Mouse (Mus musculus): ENCODE measurements around the gene Ttll11. TPM values are rescaled to one million over a fixed set of nuclear protein-coding genes. Genes with fewer than 3 reads are reported as not detected.

Ttll11 gene
- polyA plus RNA-seq, 1 experiment: 47.6 TPM

- Histone ChIP-seq H3K27ac (ENCODE audit: control insufficient read depth, insufficient read depth, low read depth, low read length) (no peak overlapping the region), H3K27me3 (ENCODE audit: control insufficient read depth, insufficient read depth, low read length) (no peaks in the 10 kb centered on the region), H3K4me3 (ENCODE audit: control insufficient read depth, low read depth, low read length) (no peak overlapping the region), H3K36me3 (ENCODE audit: control insufficient read depth, insufficient read depth, low read length) (no peaks in the 10 kb centered on the region), H3K4me1 (ENCODE audit: control insufficient read depth, insufficient read depth, low read length) (peaks cover 3% of the 10 kb centered on the region; the same call in 1 of the 2 replicates)
- TF ChIP-seq CTCF (IDR thresholded peaks at IDR 0.05; ENCODE audit: control insufficient read depth, insufficient read depth, insufficient replicate concordance, low read depth, low read length) (no peak), POLR2A (IDR thresholded peaks at IDR 0.05; ENCODE audit: control insufficient read depth, low read depth, low read length) (no peak)
These were observed 13.7 kb downstream of the Ttll11 start for GRCm38 (mm10) chr2:35965883-35966513.

GRCm38 (mm10) chr2:35963280-35963679 lies 16.4 kb downstream of the Ttll11 start:
- Histone ChIP-seq H3K36me3 (ENCODE audit: control insufficient read depth, insufficient read depth, low read length) (no peaks in the 10 kb centered on the region), H3K4me1 (ENCODE audit: control insufficient read depth, insufficient read depth, low read length) (no peaks in the 10 kb centered on the region), H3K27ac (ENCODE audit: control insufficient read depth, insufficient read depth, low read depth, low read length) (no peak overlapping the region), H3K4me3 (ENCODE audit: control insufficient read depth, low read depth, low read length) (no peak overlapping the region), H3K27me3 (ENCODE audit: control insufficient read depth, insufficient read depth, low read length) (no peaks in the 10 kb centered on the region)
- TF ChIP-seq CTCF (IDR thresholded peaks at IDR 0.05; ENCODE audit: control insufficient read depth, insufficient read depth, insufficient replicate concordance, low read depth, low read length) (no peak), POLR2A (IDR thresholded peaks at IDR 0.05; ENCODE audit: control insufficient read depth, low read depth, low read length) (no peak)

- Histone ChIP-seq H3K27ac (ENCODE audit: control insufficient read depth, insufficient read depth, low read depth, low read length) (no peak overlapping the region), H3K4me3 (ENCODE audit: control insufficient read depth, low read depth, low read length) (no peak overlapping the region), H3K4me1 (ENCODE audit: control insufficient read depth, insufficient read depth, low read length) (no peaks in the 10 kb centered on the region), H3K27me3 (ENCODE audit: control insufficient read depth, insufficient read depth, low read length) (no peaks in the 10 kb centered on the region), H3K36me3 (ENCODE audit: control insufficient read depth, insufficient read depth, low read length) (no peaks in the 10 kb centered on the region)
- TF ChIP-seq POLR2A (IDR thresholded peaks at IDR 0.05; ENCODE audit: control insufficient read depth, low read depth, low read length) (no peak), CTCF (IDR thresholded peaks at IDR 0.05; ENCODE audit: control insufficient read depth, insufficient read depth, insufficient replicate concordance, low read depth, low read length) (no peak)
These were observed 18.1 kb downstream of the Ttll11 start for GRCm38 (mm10) chr2:35961593-35962127.

- Histone ChIP-seq H3K4me3 (ENCODE audit: control insufficient read depth, low read depth, low read length) (no peak overlapping the region), H3K27ac (ENCODE audit: control insufficient read depth, insufficient read depth, low read depth, low read length) (no peak overlapping the region)
- TF ChIP-seq POLR2A (IDR thresholded peaks at IDR 0.05; ENCODE audit: control insufficient read depth, low read depth, low read length) (no peak), CTCF (IDR thresholded peaks at IDR 0.05; ENCODE audit: control insufficient read depth, insufficient read depth, insufficient replicate concordance, low read depth, low read length) (no peak)
These were observed 22.1 kb downstream of the Ttll11 start for GRCm38 (mm10) chr2:35957471-35958140.

GRCm38 (mm10) chr2:35955211-35955610 lies 24.5 kb downstream of the Ttll11 start:
- TF ChIP-seq POLR2A (IDR thresholded peaks at IDR 0.05; ENCODE audit: control insufficient read depth, low read depth, low read length): no peak
- TF ChIP-seq CTCF (IDR thresholded peaks at IDR 0.05; ENCODE audit: control insufficient read depth, insufficient read depth, insufficient replicate concordance, low read depth, low read length): no peak
- H3K27ac ChIP-seq (ENCODE audit: control insufficient read depth, insufficient read depth, low read depth, low read length): no peak overlapping the region
- no peak overlapping the region for H3K4me3 ChIP-seq (ENCODE audit: control insufficient read depth, low read depth, low read length)
- H3K4me1 ChIP-seq (ENCODE audit: control insufficient read depth, insufficient read depth, low read length): no peaks in the 10 kb centered on the region
- no peaks in the 10 kb centered on the region for H3K27me3 ChIP-seq (ENCODE audit: control insufficient read depth, insufficient read depth, low read length)
- H3K36me3 ChIP-seq (ENCODE audit: control insufficient read depth, insufficient read depth, low read length): no peaks in the 10 kb centered on the region

More at GRCm38 (mm10) chr2:35957471-35958140, 22.1 kb downstream of the Ttll11 start:
- H3K4me1 ChIP-seq (ENCODE audit: control insufficient read depth, insufficient read depth, low read length): no peaks in the 10 kb centered on the region
- no peaks in the 10 kb centered on the region for H3K27me3 ChIP-seq (ENCODE audit: control insufficient read depth, insufficient read depth, low read length)
- H3K36me3 ChIP-seq (ENCODE audit: control insufficient read depth, insufficient read depth, low read length): no peaks in the 10 kb centered on the region

- Histone ChIP-seq H3K4me3 (ENCODE audit: control insufficient read depth, low read depth, low read length) (no peak overlapping the region), H3K27me3 (ENCODE audit: control insufficient read depth, insufficient read depth, low read length) (no peaks in the 10 kb centered on the region), H3K36me3 (ENCODE audit: control insufficient read depth, insufficient read depth, low read length) (no peaks in the 10 kb centered on the region), H3K27ac (ENCODE audit: control insufficient read depth, insufficient read depth, low read depth, low read length) (no peak overlapping the region), H3K4me1 (ENCODE audit: control insufficient read depth, insufficient read depth, low read length) (no peaks in the 10 kb centered on the region)
- TF ChIP-seq CTCF (IDR thresholded peaks at IDR 0.05; ENCODE audit: control insufficient read depth, insufficient read depth, insufficient replicate concordance, low read depth, low read length) (no peak), POLR2A (IDR thresholded peaks at IDR 0.05; ENCODE audit: control insufficient read depth, low read depth, low read length) (no peak)
These were observed 27.3 kb downstream of the Ttll11 start for GRCm38 (mm10) chr2:35952187-35952958.

- Histone ChIP-seq H3K36me3 (ENCODE audit: control insufficient read depth, insufficient read depth, low read length) (no peaks in the 10 kb centered on the region), H3K27ac (ENCODE audit: control insufficient read depth, insufficient read depth, low read depth, low read length) (no peak overlapping the region), H3K4me3 (ENCODE audit: control insufficient read depth, low read depth, low read length) (no peak overlapping the region), H3K27me3 (ENCODE audit: control insufficient read depth, insufficient read depth, low read length) (no peaks in the 10 kb centered on the region), H3K4me1 (ENCODE audit: control insufficient read depth, insufficient read depth, low read length) (no peaks in the 10 kb centered on the region)
- TF ChIP-seq CTCF (IDR thresholded peaks at IDR 0.05; ENCODE audit: control insufficient read depth, insufficient read depth, insufficient replicate concordance, low read depth, low read length): no peak
These were observed 34.8 kb downstream of the Ttll11 start for GRCm38 (mm10) chr2:35944896-35945295.

Data from testis, adult 2 months (tissue).